Mouse (Mus musculus): ENCODE results near the gene Lcn12. TPM values are rescaled to one million over a fixed set of nuclear protein-coding genes. Genes with fewer than 3 reads are reported as not detected.
A peak's percentile ranks its signal among the peaks of the same experiment; 100 is the strongest.

Lcn12 gene
- polyA plus RNA-seq, 1 experiment from 2014 or later = not detected

- Histone ChIP-seq H3K4me3 (ENCODE audit: low read depth, low read length) (peak overlapping the region; percentile 91), H3K4me2 (peak overlapping the region; percentile 68), H3K9ac (ENCODE audit: low read depth, low read length) (peak overlapping the region; percentile 63), H3K4me1 (replicated peaks; ENCODE audit: control insufficient read depth, insufficient read depth, low read length) (peaks cover 31% of the 10 kb centered on the region), H3K36me3 (ENCODE audit: control insufficient read depth, insufficient read depth, low read length) (peaks cover 7% of the 10 kb centered on the region), H3K9me3 (ENCODE audit: control insufficient read depth, low read length) (no peaks in the 10 kb centered on the region), H3K27me3 (replicated peaks; ENCODE audit: control insufficient read depth, insufficient read depth, low read length) (no peaks in the 10 kb centered on the region), H3K27ac (ENCODE audit: low read depth, low read length) (peak overlapping the region; percentile 69)
- DNase-seq (ENCODE audit: low spot score) (no peak), ATAC-seq (replicated peaks; ENCODE audit: low FRiP score) (peak; percentile 13)
- WGBS = 62% methylated on average over 6 of the region's 6 CpGs
Measured at GRCm38 (mm10) chr2:25500071-25500575, 6.4 kb upstream of the Lcn12 start.

GRCm38 (mm10) chr2:25498622-25499478, 5.1 kb upstream of the Lcn12 start:
- H3K27me3 ChIP-seq (replicated peaks; ENCODE audit: control insufficient read depth, insufficient read depth, low read length) = no peaks in the 10 kb centered on the region
- DNase-seq (ENCODE audit: low spot score) (no peak), ATAC-seq (replicated peaks; ENCODE audit: low FRiP score) (no peak)
- H3K36me3 ChIP-seq (ENCODE audit: control insufficient read depth, insufficient read depth, low read length) = peaks cover 7% of the 10 kb centered on the region; the same call in 1 of the 2 replicates
- peaks cover 31% of the 10 kb centered on the region for H3K4me1 ChIP-seq (replicated peaks; ENCODE audit: control insufficient read depth, insufficient read depth, low read length)
- no peak overlapping the region for H3K9ac ChIP-seq (ENCODE audit: low read depth, low read length)
- H3K4me3 ChIP-seq (ENCODE audit: low read depth, low read length) = no peak overlapping the region
- H3K9me3 ChIP-seq (ENCODE audit: control insufficient read depth, low read length) = no peaks in the 10 kb centered on the region
- WGBS = 57% methylated on average over 15 of the region's 15 CpGs
- no peak overlapping the region for H3K4me2 ChIP-seq
- no peak overlapping the region for H3K27ac ChIP-seq (ENCODE audit: low read depth, low read length)

DNA sequence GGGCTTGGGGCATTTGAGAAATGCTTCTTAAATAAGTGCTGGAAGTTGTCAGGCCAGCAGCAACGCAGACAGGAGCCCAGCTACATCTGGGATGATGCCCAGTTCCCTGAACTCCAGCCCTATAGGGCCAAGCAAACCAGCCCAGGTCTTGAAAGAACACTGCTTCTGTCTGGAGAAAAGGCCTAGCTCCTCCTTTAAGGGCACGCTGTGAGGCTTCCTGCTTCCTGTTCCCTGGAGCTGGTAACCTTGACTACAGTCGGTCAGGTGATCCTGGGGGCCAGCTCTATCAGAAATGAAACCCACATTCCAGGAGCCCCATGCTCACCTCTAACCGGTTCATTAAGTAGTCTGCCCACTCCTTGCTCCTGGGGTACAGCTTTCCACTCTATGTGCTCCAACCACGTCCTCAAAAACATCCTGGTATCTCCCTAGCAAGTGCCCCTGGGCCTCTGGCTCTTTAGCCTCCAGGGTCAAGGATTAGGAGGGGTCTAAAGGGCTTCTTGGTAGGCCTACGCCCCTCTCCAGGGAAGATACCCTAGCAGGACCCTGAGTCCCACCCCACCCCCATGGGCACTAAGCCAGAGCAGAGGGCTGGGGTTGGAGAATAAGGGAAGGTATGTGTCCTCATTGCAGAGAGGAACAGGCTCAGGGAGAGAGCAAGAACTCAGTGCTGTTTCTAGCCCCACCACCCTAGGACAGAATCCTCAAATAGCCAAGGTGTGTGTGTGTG, 4.3 kb upstream of the Lcn12 start:
- 58% methylated on average over 6 of the region's 6 CpGs for WGBS
- Histone ChIP-seq H3K36me3 (ENCODE audit: control insufficient read depth, insufficient read depth, low read length) (no peaks in the 10 kb centered on the region), H3K4me3 (ENCODE audit: low read depth, low read length) (no peak overlapping the region), H3K27me3 (replicated peaks; ENCODE audit: control insufficient read depth, insufficient read depth, low read length) (no peaks in the 10 kb centered on the region), H3K27ac (ENCODE audit: low read depth, low read length) (no peak overlapping the region), H3K4me2 (no peak overlapping the region), H3K4me1 (replicated peaks; ENCODE audit: control insufficient read depth, insufficient read depth, low read length) (peaks cover 25% of the 10 kb centered on the region), H3K9ac (ENCODE audit: low read depth, low read length) (0 out of 2 replicates have a peak overlapping the region, but pooled peaks have one; percentile 2), H3K9me3 (ENCODE audit: control insufficient read depth, low read length) (no peaks in the 10 kb centered on the region)
- DNase-seq (ENCODE audit: low spot score) = no peak
- ATAC-seq (replicated peaks; ENCODE audit: low FRiP score) = no peak

DNA sequence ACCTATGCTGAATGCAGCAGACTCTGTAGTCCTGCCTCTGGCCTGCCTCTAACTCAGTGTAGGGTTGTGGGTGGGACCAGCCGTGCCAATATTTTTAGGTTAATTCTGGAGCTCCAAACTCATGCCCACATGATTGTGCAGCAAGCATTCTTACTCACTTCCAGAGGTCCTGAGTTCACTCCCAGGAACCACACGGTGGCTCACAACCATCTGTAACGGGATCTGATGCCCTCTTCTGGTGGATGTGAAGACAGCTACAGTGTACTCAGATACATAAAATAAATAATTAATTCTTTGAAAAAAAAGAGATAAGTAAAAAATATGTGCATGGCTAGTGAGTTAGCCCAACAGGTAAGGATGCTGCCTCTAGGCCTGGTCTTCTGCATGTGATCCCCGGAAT, 2.8 kb upstream of the Lcn12 start:
- no peak overlapping the region for H3K4me3 ChIP-seq (ENCODE audit: low read depth, low read length)
- H3K4me1 ChIP-seq (replicated peaks; ENCODE audit: control insufficient read depth, insufficient read depth, low read length) = peaks cover 10% of the 10 kb centered on the region
- no peak overlapping the region for H3K27ac ChIP-seq (ENCODE audit: low read depth, low read length)
- no peak for ATAC-seq (replicated peaks; ENCODE audit: low FRiP score)
- no peaks in the 10 kb centered on the region for H3K36me3 ChIP-seq (ENCODE audit: control insufficient read depth, insufficient read depth, low read length)
- H3K27me3 ChIP-seq (replicated peaks; ENCODE audit: control insufficient read depth, insufficient read depth, low read length) = no peaks in the 10 kb centered on the region
- WGBS = 46% methylated on average over 4 of the region's 4 CpGs
- H3K9ac ChIP-seq (ENCODE audit: low read depth, low read length) = no peak overlapping the region
- DNase-seq (ENCODE audit: low spot score) = no peak
- H3K4me2 ChIP-seq = no peak overlapping the region
- no peaks in the 10 kb centered on the region for H3K9me3 ChIP-seq (ENCODE audit: control insufficient read depth, low read length)

- peaks cover 4% of the 10 kb centered on the region; the same call in 1 of the 2 replicates for H3K4me1 ChIP-seq (replicated peaks; ENCODE audit: control insufficient read depth, insufficient read depth, low read length)
- H3K27me3 ChIP-seq (replicated peaks; ENCODE audit: control insufficient read depth, insufficient read depth, low read length) = no peaks in the 10 kb centered on the region
- no peak overlapping the region for H3K4me2 ChIP-seq
- no peaks in the 10 kb centered on the region for H3K9me3 ChIP-seq (ENCODE audit: control insufficient read depth, low read length)
- WGBS = 67% methylated on average over 5 of the region's 5 CpGs
- no peak for DNase-seq (ENCODE audit: low spot score)
- ATAC-seq (replicated peaks; ENCODE audit: low FRiP score) = no peak
- H3K4me3 ChIP-seq (ENCODE audit: low read depth, low read length) = no peak overlapping the region
- no peak overlapping the region for H3K9ac ChIP-seq (ENCODE audit: low read depth, low read length)
- H3K27ac ChIP-seq (ENCODE audit: low read depth, low read length) = no peak overlapping the region
- no peaks in the 10 kb centered on the region for H3K36me3 ChIP-seq (ENCODE audit: control insufficient read depth, insufficient read depth, low read length)
Measured at GRCm38 (mm10) chr2:25492988-25493387, 723 bp downstream of the Lcn12 start.

GRCm38 (mm10) chr2:25488671-25489068, 5.0 kb downstream of the Lcn12 start:
- no peak overlapping the region for H3K9ac ChIP-seq (ENCODE audit: low read depth, low read length)
- 72% methylated on average over 7 of the region's 7 CpGs for WGBS
- no peaks in the 10 kb centered on the region for H3K27me3 ChIP-seq (replicated peaks; ENCODE audit: control insufficient read depth, insufficient read depth, low read length)
- no peaks in the 10 kb centered on the region for H3K9me3 ChIP-seq (ENCODE audit: control insufficient read depth, low read length)
- H3K4me2 ChIP-seq = no peak overlapping the region
- H3K36me3 ChIP-seq (ENCODE audit: control insufficient read depth, insufficient read depth, low read length) = no peaks in the 10 kb centered on the region
- 0 out of 2 replicates have a peak, but pooled peaks cover 3% of the 10 kb centered on the region for H3K4me1 ChIP-seq (replicated peaks; ENCODE audit: control insufficient read depth, insufficient read depth, low read length)
- no peak for DNase-seq (ENCODE audit: low spot score)
- H3K27ac ChIP-seq (ENCODE audit: low read depth, low read length) = no peak overlapping the region
- no peak for ATAC-seq (replicated peaks; ENCODE audit: low FRiP score)
- no peak overlapping the region for H3K4me3 ChIP-seq (ENCODE audit: low read depth, low read length)

- no peak overlapping the region for H3K27ac ChIP-seq (ENCODE audit: low read depth, low read length)
- no peaks in the 10 kb centered on the region for H3K27me3 ChIP-seq (replicated peaks; ENCODE audit: control insufficient read depth, insufficient read depth, low read length)
- no peak overlapping the region for H3K9ac ChIP-seq (ENCODE audit: low read depth, low read length)
- H3K9me3 ChIP-seq (ENCODE audit: control insufficient read depth, low read length) = no peaks in the 10 kb centered on the region
- H3K36me3 ChIP-seq (ENCODE audit: control insufficient read depth, insufficient read depth, low read length) = no peaks in the 10 kb centered on the region
- H3K4me3 ChIP-seq (ENCODE audit: low read depth, low read length) = no peak overlapping the region
- no peak for ATAC-seq (replicated peaks; ENCODE audit: low FRiP score)
- no peak overlapping the region for H3K4me2 ChIP-seq
- 59% methylated on average over 6 of the region's 6 CpGs for WGBS
- H3K4me1 ChIP-seq (replicated peaks; ENCODE audit: control insufficient read depth, insufficient read depth, low read length) = 0 out of 2 replicates have a peak, but pooled peaks cover 3% of the 10 kb centered on the region
- no peak for DNase-seq (ENCODE audit: low spot score)
Measured at GRCm38 (mm10) chr2:25487965-25488670, 5.6 kb downstream of the Lcn12 start.

DNA sequence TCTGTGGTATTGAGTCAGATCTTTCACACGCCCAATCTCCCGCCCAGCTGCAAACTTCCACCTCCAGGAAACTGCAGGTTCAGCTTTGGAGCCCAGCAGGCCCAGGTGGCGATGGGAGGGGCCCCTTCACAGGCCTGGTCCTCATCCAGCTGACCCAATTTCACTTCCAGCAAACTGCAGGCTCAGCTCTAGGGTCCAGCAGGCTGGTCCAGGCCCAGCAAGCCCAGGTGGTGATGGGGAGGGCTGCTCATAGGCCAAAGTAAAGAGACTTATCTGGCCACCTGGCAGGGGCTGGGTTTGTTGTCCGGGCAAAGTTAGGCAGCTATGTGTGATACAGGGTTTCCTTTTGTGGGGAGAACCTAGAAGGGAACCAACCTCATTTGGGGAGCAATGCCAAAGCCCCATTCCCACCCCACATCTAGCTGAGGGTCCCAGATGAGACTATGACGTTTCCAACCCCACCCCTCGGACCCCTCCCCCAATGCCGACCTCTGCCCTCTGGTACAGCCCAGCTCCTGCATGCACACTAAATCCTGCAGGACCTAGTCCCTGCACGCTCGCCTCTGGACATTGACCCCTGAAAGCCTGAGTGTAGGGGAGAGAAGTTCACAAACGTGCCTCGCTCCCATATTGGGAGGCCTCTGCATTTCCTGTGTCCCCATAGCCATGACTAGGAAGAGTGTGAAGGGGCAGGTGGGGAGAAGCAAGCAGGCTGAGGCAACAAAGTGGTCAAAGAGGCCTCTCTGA, 8.6 kb downstream of the Lcn12 start:
- no peak for DNase-seq (ENCODE audit: low spot score)
- Histone ChIP-seq H3K4me3 (ENCODE audit: low read depth, low read length) (no peak overlapping the region), H3K9me3 (ENCODE audit: control insufficient read depth, low read length) (no peaks in the 10 kb centered on the region), H3K9ac (ENCODE audit: low read depth, low read length) (no peak overlapping the region), H3K4me2 (no peak overlapping the region; the same call in 1 of the 2 replicates), H3K36me3 (ENCODE audit: control insufficient read depth, insufficient read depth, low read length) (no peaks in the 10 kb centered on the region), H3K27ac (ENCODE audit: low read depth, low read length) (peak overlapping the region; percentile 56), H3K4me1 (replicated peaks; ENCODE audit: control insufficient read depth, insufficient read depth, low read length) (0 out of 2 replicates have a peak, but pooled peaks cover 3% of the 10 kb centered on the region), H3K27me3 (replicated peaks; ENCODE audit: control insufficient read depth, insufficient read depth, low read length) (no peaks in the 10 kb centered on the region; the same call in 1 of the 2 replicates)
- WGBS = 58% methylated on average over 11 of the region's 11 CpGs
- peak; percentile 63 for ATAC-seq (replicated peaks; ENCODE audit: low FRiP score)

Measured in liver, embryonic 11.5 days (tissue).